Mouse (Mus musculus): ENCODE results near the gene Gdpd1.
A peak's percentile ranks its signal among the peaks of the same experiment; 100 is the strongest.

Gdpd1 gene

DNA sequence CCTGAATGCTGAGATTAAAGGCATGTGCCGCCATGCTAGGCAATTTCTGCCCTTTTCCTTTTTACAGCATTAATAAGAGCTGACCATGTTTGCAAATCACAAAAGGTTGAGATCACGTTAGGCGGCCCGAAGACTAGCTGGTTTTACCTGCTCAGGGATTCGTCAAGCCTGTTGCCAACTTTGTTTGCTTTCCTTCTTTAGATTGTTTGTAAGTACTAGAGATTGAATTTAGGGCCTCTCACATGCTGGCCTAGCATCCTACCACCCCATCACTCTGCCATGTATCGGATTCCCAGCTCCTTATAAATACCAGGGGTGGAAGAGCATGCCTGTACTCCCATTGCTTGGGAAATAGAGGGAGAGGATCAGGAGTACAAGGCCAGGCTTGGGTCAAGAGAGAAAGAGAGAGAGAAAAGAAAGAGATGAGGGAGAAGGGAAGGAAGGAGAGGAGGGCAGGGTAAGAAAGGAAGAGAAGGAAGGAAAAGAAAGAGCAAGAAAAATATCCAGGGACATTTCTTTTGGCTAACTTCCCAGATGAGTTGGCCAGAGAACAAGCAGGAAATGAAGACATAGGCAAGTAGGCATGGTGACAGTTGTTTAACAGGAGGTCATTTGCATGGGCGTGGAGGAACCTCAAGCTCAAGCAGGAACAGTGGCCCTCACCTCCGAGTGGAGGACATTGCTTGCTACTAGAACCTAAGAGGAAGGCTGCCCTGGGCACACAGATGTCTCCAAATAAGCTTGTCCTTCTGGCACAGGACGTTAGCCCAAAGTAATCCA is 47.6 kb downstream of the Gdpd1 start:
- no peak for DNase-seq (ENCODE audit: low read depth, low spot score)

- DNase-seq (ENCODE audit: low read depth, low spot score): no peak
Observed at GRCm38 (mm10) chr11:87025351-87025750, 48.5 kb downstream of the Gdpd1 start.

DNA sequence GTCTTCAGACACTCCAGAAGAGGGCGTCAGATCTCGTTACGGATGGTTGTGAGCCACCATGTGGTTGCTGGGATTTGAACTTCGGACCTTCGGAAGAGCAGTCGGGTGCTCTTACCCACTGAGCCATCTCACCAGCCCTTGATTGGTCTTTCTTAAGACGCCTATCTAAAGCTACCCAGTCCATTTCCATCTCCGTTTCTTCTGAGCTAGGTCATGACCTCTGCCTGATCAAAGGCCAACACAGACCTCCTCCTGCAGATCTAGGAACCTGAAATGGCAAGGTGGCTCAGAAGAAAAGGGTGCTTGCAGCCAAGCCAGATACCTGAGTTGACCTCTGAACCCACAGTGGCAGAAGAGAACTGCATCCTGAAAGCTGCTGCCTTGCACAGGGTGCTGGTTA is 50.6 kb downstream of the Gdpd1 start:
- peak; percentile 28 for DNase-seq (ENCODE audit: low read depth, low spot score)

GRCm38 (mm10) chr11:87022765-87023164 is 51.1 kb downstream of the Gdpd1 start:
- no peak for DNase-seq (ENCODE audit: low read depth, low spot score)

GRCm38 (mm10) chr11:87021551-87021950 is 52.3 kb downstream of the Gdpd1 start:
- DNase-seq (ENCODE audit: low read depth, low spot score): peak; percentile 50

DNA sequence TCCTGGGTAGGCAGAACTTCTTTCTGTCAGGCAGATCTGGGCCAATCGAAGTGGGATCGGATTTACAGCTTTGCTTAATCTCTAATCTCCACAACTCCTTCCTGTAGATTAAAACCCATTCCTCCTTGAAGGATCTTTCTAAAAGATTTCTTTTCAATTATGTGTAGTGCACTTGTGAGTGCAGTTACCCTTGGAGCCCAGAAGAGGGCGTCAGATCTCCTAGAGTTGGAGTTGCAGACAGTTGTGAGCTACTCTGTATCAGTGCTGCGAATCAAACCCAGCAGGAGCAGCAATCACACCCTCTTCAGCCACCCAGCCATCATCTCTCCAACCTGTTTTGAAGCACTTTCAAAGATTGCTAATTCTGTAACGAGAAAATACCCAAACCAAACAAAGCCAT is 53.4 kb downstream of the Gdpd1 start:
- DNase-seq (ENCODE audit: low read depth, low spot score): peak; percentile 21

- no peak for DNase-seq (ENCODE audit: low read depth, low spot score)
Observed at GRCm38 (mm10) chr11:87019431-87019830, 54.4 kb downstream of the Gdpd1 start.

DNA sequence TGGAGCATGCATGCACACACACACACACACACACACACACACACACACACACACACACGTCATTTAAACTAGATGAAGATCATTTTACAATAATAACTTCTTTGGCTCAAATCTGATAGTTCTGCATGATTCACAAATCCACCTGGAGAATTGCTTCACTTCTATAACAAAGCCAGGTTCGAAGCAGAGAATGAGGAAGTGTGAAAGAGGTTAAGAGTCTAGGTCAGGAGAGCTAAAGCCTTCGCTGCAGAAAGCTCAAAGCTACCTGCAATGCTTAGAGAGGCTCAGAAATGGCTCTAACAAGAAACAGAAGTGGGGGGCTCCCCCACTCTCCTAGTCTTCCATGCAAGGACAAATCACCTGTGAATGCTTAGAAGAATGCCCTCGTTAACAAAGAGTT is 55.8 kb downstream of the Gdpd1 start:
- no peak for DNase-seq (ENCODE audit: low read depth, low spot score)

DNA sequence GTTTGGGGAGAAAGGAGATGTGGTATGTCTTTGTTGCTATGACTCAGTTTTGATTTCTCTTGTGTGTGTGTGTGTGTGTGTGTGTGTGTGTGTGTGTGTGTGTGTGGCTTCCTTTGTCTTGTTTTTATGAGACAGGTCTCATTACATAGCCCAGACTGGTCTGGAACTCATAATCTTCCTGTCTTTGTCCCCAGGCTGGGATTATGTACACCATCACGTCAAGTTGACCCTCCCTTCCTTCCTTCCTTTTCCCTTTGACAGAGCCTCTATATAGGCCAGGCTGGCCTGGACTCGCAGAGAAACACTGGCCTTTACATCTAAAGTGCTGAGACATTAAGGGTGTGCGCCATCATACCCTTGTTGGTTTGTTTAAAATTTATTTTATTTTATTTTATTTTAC is 58.2 kb downstream of the Gdpd1 start:
- DNase-seq (ENCODE audit: low read depth, low spot score): no peak

DNA sequence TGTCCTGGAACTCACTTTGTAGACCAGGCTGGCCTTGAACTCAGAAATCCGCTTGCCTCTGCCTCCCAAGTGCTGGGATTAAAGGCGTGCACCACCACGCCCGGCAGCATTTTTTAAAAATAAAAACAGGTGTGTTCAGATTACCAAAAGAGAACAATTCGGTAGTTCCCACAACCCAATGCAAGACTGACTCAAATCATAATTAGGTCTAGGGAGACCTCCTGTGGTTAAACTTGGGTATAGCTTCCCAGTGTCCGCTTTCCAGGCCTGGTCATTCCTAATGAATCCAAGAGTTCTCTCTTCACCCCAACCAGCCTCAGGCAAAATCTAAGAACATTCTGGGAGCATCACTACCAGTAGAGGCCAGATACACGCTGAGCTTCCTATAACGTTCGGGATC is 63.4 kb downstream of the Gdpd1 start:
- peak; percentile 77 for DNase-seq (ENCODE audit: low read depth, low spot score)

DNA sequence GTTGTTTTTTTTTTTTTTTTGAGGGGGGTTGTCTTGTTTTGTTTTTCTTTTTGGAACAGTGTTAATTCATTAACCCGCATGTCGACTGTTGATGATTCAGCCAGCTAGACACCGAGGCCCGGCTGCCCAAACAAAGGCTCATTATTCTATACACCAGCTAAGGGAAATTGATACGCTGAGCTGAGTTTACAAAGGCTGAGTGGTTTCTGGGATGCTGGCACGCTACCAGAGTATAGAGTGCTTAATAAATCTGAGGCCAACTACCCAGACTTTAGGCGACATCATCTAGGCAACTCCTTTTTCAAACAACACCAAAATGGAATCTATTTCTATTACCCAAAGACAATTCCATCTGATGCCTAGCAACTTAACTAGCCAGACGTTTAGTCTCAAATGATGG is 66.5 kb downstream of the Gdpd1 start:
- no peak for DNase-seq (ENCODE audit: low read depth, low spot score)

DNA sequence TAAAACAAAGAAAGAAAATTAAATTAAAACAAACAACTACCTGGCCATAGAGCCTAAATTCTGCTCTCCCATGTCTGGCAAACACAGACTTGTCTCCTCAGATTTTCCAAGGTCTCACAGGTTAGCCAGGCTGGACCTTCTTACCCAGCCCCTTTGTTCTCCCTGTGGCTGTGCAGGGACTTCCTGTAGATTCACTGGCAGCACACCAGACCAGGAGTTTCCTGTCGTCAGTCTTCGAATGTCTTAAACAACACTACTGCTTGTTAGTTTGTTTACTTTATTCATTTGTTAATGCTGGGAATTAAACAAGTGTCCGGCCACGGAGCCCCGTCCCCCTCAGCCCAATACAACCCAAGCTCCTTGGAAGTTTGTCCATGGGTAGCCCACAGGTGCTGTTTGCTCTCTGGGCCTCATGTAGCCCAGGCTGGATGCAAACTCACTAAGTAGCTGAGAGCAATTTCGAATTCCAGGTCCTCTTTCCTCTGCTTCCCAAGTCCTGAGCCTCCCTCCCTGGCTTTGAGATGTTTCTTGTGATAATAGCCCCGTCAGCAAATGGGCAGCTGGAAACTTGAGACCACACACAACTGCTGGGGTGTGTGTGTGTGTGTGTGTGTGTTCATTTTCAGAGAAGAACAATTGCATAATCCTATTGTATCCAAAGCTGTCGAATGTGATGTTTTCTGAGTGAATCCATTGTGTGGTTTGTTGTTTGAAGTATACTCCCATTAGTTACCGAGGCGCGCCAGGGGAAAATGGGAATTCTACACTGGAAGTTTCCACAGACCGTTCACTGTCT is 68.7 kb downstream of the Gdpd1 start:
- DNase-seq (ENCODE audit: low read depth, low spot score): no peak

DNA sequence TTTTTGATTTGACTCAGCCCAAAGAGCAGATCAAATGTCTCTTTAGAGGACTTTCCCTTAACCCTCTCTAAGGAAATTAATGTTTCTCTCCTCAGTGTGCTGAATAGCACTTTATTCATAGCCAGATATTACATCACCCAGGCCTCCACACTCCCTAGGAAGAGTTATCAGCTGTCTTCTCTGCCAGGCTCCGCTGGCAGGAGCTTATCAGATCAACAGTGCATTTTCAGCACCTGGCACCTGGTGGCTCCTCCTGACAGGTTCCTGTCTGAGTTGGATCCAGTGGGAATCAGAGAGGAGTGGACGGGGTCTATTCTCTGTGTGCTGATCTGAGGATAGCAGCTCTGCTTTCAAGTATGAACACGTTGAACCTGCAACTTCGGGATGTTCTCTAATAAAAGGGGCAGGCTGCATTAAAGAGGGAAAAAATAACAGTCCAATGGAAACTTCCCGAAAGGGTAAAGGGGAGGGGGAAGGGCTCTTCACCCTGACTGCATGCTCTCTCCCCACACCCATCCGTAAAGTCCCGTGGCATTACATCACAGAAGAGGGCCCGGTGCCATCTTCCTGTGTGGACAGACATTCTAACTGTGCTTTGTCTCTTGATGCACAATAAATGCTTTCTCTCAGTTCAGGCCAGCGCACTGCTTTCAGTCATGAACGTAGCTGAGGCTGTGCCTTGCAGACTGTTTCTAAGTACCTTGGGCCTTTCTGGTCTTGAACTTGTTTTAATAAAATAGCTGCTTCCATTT is 71.6 kb downstream of the Gdpd1 start:
- no peak for DNase-seq (ENCODE audit: low read depth, low spot score)

GRCm38 (mm10) chr11:87001217-87001616 is 72.6 kb downstream of the Gdpd1 start:
- DNase-seq (ENCODE audit: low read depth, low spot score): no peak

- DNase-seq (ENCODE audit: low read depth, low spot score): peak; percentile 81
Observed at GRCm38 (mm10) chr11:86996266-86996665, 77.6 kb downstream of the Gdpd1 start.

GRCm38 (mm10) chr11:86995625-86996221 is 78.1 kb downstream of the Gdpd1 start:
- DNase-seq (ENCODE audit: low read depth, low spot score): peak; percentile 73

DNA sequence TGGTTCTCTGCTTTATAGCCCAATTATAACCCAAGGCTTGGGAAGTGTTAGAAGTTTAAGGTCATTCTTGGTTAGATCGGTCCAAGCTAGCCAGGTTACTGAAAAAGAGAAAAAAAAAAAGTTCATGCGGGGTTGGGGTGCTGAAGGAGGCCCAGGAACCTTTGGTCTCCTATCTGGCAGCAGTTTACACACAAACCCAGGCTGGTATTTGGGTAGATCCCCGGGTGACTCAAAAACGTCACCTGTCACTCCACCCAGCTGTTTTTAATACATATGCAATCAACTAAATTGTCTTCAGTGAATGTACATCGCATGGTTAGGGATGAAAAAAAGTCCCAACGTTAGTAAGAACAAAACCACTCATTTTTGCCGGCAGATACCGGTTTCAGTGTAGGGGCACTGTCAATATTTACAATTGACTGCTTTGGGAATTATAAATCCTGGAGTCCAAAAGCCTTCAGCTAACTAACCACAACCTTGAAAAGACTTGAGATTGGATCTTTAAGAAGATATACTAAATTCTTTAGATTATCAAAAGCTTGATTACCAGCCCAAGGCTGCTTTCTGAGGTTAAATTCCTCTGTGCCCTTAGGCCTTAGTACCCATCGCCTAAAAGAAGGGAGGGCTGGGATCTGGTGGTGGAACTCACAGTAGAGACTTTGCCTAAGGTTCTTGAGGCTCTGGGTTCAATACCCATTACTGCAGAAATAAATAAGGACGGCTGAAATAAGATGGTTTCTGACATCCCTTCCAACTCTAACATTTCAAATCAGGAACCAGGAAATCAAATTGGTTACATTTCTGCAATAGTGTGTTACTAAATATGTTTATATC is 78.9 kb downstream of the Gdpd1 start:
- DNase-seq (ENCODE audit: low read depth, low spot score): no peak

GRCm38 (mm10) chr11:86994330-86994729 is 79.5 kb downstream of the Gdpd1 start:
- no peak for DNase-seq (ENCODE audit: low read depth, low spot score)

DNA sequence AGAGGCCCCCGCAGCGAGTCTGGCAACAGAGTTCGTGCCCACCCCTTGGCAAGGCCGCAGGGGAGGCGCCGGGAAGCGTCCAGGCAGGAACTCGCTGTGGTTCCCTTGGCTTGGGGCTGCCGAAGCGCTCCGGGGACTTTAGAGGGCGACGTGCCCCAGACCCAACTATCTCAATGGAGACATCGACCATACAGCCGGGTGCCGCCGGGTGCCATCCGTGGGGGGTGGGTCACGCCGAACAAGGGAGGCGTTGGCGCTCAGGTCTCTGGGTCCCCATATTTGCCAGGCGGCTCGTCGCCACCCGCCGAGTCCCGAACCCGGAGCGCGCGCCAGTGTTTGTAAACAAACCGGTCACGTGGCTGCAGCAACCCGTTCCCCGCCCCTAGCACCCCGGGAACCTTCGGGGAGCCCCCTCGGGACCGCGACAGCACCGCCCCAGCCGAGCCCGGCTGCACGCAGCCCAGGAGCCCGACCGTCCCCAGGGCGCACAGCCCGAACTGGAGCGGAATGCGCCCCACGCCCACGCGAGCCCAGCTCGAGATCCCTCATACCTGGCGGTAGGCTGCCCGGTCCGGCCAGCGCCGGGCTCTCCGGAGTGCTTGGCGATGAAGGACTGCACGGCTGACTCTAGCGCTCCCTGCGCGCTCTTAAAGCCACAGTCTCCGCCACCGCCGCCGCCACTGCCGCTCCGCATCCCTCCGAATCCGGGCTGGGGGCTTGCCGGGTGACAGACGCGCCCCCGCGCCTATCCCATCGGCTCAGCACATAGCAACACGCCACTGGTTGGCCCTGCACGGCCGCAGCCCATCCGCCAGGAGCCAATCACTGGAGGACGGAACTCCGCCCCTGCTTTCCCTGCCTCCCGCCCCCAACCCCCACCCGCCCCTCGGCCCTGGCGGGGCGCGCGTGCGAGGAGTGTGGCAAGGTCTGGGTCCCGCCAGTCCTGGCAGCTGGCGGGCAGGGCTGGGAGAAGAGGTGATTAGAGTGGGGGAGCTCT is 80.5 kb downstream of the Gdpd1 start, which contains the start of gene Ypel2:
Gene Ypel2, minus strand, starts transcription at position 667 of the 997 bp plus-strand sequence.
- DNase-seq (ENCODE audit: low read depth, low spot score): peak; percentile 97
